Mouse (Mus musculus): ENCODE measurements at regions not wholly inside any gene's neighbourhood (a gene's known extent, or its start where the extent isn't known, plus 50 kb on each side); places are given as distances from the start of the nearest gene placed in this dataset.

DNA sequence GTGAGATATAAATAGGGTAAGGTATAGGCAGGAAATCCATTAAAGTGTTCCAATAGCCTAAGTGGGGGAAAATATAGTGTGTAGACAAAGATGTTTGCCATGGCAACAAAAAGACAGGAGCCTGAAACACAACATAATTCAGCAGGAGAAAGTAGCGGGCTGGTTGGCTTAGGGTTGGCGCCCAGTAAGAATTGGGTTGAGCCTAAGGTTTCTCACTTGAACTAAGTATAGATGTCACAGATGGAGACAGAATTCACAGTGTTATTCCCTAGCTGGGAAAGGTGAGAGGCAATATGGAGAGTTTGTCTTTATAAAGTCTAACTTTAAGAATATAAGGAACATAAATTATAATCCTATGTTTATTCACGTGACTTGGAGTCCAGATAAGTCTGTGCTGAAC lies 64.8 kb upstream of the Ogfrl1 start:
- DNase-seq: no peak

DNA sequence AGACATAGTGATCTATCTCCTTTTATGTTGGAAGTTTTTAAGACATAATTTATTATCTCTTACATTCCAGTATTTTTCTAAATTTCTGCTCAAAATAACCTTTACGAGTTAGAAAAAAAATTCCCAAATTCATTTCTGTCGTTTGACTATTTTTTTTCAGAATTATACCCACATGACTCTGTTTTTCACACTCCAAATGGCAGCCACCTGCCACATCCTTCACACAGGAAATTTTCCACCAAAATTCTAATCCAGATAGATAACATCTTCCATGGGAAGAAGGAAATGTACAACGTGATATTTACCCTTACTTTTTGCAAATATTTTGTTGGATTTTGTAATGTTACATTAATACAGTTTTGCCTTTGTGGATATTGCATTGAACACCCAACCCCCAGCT lies 66.5 kb upstream of the Ogfrl1 start:
- DNase-seq: no peak

DNA sequence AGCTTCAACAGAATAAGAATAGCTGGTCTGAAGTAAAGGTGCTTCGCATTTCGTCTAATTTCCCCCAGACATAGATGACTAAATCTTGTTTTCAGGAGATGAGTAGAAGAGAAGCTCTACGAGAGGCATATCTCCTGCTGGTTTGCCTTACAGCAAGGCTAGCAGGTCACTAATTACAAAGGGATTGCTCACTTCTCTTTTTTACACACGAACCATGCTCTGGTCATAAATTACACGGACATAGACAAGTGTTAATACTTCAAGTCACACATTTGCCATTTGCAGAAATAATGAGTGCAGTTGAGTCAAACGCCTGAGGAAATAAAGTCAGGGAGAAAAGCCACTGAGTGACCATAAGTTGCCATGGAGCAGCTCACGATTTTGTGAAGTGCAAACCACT lies 68.8 kb upstream of the Ogfrl1 start:
- no peak for DNase-seq

DNA sequence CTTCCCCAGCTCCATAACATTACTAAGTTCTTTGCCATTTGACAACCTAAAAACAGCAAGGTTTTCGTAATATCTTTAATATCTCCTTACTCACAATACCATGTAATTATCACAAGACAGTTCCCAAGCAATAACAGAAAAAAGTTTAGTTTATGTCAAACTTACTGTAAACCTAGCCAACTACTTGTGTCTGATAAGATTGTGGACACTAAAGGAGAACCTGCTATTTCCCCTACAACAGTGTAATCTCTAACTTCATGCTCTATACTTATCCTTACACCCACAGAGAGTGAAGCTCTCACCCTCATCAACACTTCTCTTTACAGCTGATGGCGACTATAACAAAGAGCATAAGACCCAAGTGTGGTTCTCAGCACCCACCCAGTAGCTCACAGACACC lies 69.8 kb upstream of the Ogfrl1 start:
- no peak for DNase-seq

DNA sequence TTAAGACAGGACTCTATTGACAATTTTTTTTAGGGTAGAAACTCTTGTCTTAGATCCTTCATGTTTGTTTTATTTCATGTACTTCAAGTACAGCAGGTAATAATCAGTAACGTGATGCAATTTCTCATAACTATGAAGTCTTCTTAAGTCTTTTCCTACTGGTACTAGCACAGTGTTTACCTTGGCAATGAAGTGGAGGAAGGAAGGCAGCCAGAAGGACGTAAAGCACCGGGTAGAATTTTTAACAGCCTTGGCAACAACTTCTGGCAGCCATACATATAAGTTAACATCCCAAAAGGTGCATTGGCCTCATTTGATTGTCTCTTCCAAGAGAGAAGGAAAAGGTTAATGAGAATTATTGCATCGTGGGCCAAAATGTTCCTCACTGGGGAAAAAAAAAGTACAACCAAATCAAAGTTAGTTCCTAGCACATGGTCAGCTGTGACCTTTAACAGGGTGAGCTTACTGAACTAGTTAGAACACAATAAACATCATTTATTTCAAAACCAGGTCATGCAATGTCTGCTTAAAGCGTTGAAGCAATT lies 83.3 kb upstream of the Ogfrl1 start:
- no peak for DNase-seq

DNA sequence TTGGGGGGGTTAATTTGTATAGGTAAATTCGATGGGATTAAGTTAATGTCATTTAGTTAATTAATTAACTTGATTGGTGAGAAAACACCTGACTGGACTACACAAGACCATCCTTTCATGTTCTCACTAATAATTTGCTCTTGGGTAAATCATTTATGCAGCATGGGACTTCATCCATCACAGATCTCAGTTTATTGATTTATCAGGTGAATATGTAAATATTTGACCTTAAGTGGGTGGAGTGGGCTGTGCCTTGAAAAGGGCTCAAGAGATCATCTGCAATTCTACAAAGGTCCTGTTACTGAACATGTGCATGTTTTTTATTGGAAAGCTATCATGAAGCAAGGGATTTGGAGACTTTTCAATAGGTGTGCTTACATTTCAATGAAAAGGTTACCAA lies 87.0 kb upstream of the Ogfrl1 start:
- no peak for DNase-seq

DNA sequence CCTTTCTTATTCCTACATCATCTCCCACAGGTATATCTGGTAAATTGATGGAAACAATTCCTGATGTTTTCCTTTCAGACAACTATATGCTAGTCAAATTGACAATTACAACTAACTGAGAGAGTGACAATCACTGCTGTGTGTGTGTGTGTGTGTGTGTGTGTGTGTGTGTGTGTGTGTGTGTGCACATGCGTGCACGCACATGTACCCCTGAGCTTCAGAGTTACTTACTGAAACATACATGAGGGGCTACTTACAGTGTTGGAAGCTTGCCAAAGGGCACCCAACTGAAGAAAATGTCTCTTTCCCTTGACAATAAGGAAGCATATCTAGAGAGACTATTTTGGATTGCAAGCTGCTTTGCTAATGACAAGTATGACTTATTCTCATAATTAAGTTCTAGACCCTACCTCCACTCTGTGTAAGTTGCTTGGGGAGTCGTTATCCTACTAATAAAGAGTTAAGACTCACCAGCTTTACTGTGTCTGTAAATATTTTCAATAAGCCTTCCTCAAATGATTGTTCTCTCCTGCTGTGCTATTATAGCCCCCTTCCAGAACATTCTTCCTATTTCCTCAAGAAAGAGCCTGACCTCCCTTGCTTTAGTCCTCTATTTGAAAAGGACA lies 87.7 kb upstream of the Ogfrl1 start:
- no peak for DNase-seq

DNA sequence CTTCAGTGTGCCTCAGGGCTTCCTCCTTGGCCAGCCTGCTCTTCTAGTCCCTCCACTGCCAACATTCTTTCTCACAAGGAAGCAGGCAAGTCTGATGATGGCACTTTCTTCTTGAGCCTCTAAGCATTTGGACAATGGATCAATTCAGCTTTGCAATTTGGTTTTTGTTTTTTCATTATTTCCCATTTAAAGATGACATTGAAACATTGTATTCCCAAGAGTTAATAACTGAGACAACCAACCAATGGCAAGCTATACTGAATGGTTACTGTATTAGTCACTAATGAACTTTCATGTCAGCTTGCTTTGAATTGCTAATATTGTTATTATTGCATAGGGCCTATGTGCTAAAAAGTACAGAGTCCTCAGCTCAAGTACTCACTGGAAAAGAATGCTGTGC lies 89.5 kb upstream of the Ogfrl1 start:
- DNase-seq: no peak

DNA sequence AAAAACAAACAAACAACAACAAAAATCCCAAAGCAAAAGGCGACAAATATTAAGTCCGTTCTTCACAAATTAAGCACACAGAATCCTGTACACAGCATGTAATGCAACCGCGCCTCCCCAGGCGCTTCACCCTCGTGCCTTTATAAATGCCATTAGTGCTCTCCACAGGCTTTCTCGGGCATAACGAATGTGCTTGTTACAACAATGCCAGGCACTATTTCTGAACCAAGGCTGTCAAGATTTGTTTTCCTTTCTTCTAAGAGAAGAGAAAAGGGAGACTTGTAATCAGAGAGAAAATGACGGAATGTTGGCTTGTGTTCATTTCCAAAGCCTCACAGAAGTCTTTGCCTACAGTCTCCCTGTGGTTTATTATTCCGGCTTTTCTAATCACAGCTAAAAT lies 93.1 kb upstream of the Ogfrl1 start:
- DNase-seq: peak; percentile 21 to 48

DNA sequence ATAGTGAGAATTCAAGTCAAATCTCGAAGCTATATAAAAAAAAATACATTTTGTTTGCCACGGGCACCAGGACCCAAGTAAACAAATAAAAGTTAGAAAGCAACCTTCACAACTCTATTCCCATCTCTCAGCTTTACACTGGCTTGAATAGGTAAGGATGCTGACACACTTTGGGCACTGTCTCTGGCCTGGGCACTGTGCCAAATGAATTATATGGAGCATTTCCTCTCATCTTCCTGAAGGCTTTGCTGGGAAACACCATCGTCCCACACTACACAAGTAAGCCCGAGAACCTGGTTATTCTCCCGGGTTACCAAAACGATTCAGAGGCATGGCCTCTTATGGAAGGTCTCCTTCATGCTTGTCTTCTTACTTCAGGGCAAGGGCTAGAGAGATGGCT lies 93.5 kb upstream of the Ogfrl1 start:
- DNase-seq: peak; percentile 48 to 51

DNA sequence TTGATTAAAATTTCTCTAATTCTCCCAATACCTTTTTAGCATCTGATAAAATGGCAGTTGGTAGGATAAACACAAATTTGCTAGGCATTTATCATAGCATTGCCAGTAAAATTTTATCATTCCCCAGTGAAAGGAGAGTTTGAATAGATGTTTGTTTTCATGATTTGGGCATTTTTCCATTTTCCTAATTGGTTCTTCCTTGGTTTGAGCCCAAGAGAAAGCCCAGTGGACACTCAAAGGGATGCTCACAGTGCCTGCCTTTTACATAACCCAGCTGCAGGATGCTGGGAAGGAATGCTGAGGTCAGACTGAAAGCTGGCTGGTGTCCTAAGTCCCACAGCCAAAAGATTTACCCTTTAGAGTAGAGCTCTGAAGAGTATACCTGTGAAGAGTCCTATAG lies 95.4 kb upstream of the Ogfrl1 start:
- peak in 1 of 2 experiments; percentile 18 for DNase-seq

DNA sequence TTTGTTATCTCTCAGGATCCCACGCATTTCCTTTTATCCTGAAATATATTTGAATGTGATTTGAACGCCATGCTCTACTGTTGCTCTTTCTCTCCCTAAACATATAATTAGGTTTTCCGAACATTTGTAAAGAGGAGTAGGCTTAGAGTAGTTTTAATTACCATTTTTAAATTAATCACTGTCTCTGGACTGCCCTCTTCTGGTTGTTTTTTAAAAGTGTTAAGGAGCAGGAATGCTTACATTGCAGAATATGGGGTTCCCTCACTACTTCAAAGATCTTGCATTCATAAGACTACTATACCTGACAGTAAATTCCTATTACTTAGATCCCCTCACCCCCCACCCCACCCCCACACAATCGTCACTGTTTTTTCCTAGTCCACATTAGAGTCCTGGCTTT lies 97.8 kb upstream of the Ogfrl1 start:
- DNase-seq: no peak

DNA sequence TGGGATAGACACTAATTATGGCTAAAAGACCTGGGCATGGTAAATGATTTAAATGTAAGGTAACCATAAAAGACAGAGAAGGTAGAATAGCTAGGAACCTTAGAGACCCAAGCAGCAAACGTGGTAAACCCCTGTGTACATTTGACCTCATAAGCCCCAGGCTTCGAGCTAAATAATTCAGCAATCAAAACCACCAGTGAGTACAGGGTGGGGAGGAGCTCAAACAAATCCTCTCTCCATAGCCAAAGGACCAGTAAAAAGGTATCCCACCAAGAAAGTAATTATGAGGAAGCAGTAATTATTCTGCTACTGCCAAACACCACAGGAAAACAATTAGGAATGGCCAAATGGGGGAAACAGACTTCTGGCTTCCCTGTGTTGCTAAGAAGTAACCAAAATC lies 122.5 kb upstream of the Ogfrl1 start:
- DNase-seq: no peak

DNA sequence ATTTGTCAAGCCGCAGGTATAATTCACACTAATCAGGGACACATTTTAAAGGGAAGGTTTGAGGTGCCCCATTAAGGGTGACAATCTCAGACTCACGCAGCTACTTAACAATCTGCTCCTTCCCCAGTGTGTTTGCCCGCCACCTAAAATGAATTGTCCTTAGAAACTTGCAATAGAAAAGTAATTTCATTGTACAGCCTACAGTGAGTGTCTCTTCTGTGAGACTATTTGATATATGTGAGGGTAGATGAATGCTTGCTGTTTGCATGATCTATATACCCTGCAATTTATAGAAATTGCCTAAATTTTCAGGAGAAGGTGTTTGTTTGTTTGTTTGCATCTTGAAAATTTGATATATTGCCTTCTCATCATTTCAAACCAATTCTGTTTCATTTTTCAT lies 135.1 kb upstream of the Ogfrl1 start:
- no peak for DNase-seq

DNA sequence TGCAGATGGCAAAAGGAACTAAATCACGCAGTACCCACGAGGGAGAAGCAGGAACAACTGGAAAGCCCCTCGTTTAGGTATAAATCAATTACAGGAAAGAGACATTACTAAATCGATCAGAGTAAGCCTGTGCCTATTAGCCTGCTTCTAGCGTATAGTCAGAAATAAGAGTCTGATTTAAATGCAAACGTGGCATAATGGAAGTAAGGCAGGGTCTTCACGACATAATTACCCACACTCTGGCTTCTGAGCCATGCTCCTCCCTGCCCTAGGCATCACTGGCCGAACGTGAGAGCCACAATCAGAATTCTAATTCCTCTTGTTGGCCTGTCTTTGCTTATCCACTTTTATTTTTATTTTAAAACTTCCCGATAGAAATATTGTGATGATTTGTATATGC lies 139.0 kb upstream of the Ogfrl1 start:
- DNase-seq: no peak

DNA sequence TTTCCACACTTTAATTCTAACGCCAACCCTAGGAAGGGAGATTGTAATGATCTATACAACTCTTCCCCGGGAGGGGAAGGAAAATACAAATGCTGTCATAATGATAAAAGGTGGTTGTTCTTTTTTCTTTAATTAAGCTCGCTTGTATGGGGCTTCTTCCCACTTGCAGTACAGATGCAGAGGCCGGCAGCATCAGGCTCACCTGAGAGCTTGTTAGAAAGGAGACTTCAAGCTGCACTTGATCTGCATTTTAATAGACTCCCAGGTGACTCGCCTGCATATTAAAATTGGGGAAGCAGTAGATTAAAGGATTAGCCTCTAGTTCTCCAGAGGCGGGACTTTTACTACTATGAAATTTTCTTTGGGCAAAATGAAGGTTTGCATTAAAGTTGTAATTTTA lies 140.8 kb upstream of the Ogfrl1 start:
- no peak for DNase-seq

DNA sequence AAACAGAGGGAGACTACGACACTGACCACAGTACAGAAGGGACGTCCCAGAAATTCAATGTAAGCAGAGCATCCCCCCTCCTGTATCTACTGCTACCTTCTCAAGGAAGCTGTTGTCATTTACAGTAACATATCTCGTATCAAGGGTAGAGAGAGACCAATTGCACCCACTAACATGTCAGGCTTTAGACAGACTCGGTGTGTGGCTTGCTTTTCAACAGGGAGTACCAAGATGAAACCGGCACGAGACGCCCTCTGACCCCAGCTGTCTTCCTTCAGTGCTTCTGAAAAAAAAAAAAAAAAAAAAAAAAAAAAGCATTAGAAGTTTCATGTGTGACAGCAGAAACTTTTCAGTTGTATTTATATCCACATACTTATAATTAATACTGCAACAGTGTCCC lies 143.0 kb upstream of the Ogfrl1 start:
- DNase-seq: peak in 1 of 2 experiments; percentile 30

DNA sequence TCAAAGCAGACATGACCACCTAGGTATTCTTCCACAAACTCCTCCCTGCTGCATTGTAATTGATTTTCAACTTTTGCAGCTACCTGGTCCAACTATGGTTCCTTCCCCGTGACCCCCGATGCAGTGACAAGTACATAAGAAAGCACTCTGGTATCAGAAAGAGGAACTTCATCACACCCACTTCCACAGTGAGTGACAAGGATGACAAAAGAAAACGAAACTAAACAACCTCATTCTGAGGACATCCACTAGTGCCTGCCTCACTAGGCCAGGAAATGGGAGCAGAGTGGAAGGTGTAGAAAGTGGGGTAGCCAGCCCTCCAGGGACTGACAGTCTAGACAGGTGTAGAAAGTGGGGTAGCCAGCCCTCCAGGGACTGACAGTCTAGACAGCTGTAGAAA lies 158.2 kb upstream of the Ogfrl1 start:
- DNase-seq: no peak

DNA sequence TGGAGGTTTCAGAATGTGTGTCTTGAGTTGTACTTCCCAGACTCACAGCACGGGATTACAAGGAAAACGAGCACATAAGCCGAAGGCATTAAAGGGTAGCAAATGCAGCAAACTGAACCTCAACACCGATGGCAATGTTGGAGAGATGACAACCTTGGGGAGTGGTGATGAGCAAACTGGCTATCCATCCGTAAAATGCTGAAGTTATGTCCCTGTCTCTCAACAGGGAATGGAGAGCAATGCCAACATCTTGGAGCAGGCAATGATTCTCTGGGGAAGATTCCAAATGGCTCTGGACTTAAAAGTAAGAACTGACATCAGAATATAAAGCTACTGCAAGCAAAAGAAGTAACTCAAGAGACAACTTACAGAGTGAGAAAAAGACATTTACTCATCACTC lies 170.5 kb upstream of the Ogfrl1 start:
- DNase-seq: no peak

DNA sequence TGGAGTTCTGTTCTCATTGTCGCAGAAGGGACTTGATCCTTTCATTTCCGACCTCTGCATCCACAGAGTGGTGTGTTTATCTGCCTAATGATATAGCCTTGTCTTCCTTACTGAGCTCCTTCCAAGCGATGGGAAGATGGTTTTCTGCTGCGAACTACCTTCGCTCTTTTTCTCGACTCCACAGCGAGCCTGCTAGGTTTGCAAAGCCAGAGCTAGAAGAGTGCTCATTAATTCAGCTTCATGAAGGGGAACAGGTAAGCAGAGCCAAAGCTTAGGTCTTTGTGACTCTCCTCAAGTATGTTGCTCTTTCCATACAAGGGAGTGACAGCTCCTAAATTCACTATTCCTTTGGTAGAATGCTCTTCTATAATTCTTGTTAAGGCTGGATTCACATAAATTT lies 176.9 kb upstream of the Ogfrl1 start:
- no peak for DNase-seq

DNA sequence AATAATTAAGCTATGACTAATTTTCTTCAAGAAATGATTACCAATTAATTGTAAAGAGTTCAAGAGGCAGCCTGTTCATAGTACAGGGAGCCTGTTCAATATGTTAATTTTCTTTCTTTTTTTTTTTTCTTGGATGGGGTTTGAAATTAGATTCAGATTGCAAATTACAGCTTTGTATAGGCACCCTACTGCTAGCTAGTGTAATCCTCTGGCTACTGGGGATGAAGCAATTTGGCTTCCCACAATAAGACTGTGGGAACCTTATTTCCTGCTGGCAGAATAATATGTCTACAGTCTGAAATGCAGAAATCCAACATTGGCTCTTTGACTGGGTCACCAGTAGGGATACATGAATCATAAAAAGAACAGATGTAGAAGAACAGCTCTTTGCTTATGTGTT lies 177.4 kb upstream of the Ogfrl1 start:
- no peak for DNase-seq

DNA sequence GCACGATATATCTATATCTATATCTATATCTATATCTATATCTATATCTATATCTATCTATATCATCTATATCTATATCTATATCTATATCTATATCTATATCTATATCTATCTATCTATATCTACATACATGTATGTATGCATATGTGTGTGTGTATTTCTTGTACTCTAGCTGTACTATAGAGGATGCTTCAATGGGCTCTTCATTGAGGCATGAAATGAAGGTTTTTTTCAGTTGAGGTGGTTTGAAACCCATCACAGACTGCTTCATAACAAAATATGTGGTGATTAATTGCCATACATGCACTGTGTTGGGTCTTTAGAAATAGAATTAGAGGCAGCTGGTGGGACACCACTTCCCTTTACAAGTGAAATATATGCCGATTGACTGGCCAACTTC lies 177.9 kb upstream of the Ogfrl1 start:
- no peak for DNase-seq

DNA sequence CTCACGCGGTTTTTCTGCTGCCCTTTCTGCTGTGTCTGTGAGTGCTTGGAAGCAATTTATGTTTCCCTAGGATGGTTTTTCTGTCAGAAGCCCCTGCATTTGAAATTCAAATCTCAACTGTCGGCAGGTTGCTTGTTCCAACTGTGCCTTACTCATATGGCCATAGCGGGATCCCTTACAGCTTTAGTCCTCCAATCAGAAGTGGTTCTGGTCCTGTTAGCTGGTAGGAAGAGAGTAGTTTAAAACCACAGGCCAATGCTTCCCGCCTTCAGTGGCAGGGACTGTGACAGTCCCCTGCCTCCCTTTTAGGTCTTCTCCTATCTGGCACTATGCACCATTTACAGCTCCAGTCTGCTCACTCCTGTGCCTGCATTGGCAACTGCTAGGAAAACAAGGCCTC lies 178.6 kb upstream of the Ogfrl1 start:
- DNase-seq: no peak

DNA sequence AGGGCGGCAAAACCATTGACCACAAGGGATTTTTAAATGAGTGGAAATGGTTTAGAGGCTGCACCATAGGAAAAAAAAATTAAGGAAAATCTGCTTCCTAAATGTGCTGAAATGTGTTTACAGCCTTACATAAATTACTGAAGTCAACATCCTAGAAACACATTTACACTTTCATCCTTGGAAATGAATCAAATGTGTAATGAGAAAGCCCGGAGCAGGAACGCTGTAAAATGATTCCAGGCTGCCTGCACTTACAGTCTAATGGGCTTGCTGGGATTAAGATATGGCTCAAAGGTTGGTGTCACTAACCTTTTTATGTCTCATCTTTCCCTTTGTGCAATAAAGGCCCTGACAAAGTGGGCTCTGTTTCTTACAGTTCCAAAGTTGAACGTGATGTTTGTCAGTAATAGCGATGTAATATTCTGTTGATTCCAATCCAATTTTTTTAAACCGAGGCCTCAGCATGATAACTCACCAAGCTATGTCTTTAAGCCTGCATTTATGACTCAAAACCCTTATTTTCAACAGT lies 172.1 kb upstream of the B3gat2 start:
- DNase-seq: no peak

DNA sequence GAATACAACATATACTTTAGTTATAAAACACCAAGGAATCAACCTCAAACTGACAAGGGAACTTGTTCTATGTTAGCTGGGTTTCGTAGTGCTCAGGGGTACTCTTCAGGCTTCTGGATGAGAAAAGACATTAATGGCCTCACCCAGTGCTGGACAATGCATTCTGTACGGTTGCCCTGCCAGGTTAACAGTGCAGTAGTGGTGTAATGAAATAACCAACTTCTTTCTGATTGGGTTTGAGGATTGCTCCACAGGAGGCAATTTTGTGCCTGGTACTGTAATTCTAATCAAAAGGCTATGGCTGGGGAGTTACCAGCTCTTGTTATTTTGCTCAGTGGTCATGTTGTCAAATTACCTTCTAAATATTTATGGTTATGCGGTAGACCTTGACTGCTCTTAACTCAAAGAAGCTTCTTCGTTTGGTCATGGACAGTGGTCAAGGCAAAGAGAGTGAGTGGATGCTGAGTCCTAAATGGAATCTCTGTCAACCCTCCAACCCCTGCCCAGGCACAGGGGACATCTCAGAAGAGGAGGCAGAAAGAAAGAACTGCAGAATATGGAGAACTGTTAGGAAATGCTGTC lies 158.8 kb upstream of the B3gat2 start:
- no peak for DNase-seq

Data from kidney, postnatal 4 days (tissue).